Mouse (Mus musculus) mouse trophoblast stem cell (cell line): Measurements from ENCODE around the gene Ddx25.

Experiments
- in situ Hi-C, 2 experiments: fragments of 300-500 bp; cut with MseI, MboI; formaldehyde crosslinking; loops; 2 replicates in 1 of 2; 3 replicates in 1 of 2; pipeline ENCODE4 v1.15.1; 2025

Gene Ddx25

GRCm38 (mm10) chr9:35495471-35495870 lies 62.9 kb downstream of the Ddx25 start:
- in situ Hi-C loops = no loop called here

GRCm38 (mm10) chr9:35494937-35495336 lies 63.4 kb downstream of the Ddx25 start:
- in situ Hi-C loops = no loop called here

- in situ Hi-C loops = no loop called here
These were observed 64.6 kb downstream of the Ddx25 start for GRCm38 (mm10) chr9:35493733-35494092.

- in situ Hi-C loops = no loop called here
These were observed 65.1 kb downstream of the Ddx25 start for GRCm38 (mm10) chr9:35493033-35493732.

- in situ Hi-C loops = no loop called here
These were observed 67.0 kb downstream of the Ddx25 start for GRCm38 (mm10) chr9:35491109-35491866.

GRCm38 (mm10) chr9:35488496-35488895 lies 69.8 kb downstream of the Ddx25 start:
- in situ Hi-C loops = no loop called here
